In genomic region chr7:120826408-120826807, GRCm38 (mm10) we compare ENCODE assay signal across 8 mouse cellular contexts. TPM values are rescaled to one million over a fixed set of nuclear protein-coding genes. Genes with fewer than 3 reads are reported as not detected.
A peak's percentile ranks its signal among the peaks of the same experiment; 100 is the strongest.
DNase-seq lines count a peak whose midpoint lies in the region.

No protein-coding gene starts in this region.

- no peak overlapping the region for H3K27ac ChIP-seq in embryonic facial prominence, embryonic 10.5 days (replicated peaks)

- DNase-seq in heart, postnatal 4 days: peak; percentile 70
- no peak for DNase-seq in heart, adult 11 months
- DNase-seq in thymus, postnatal 14 days: peak; percentile 46
- DNase-seq in thymus, adult 18-20 months: no peak
- DNase-seq in embryonic facial prominence, embryonic 10.5 days (ENCODE audit: low spot score): peak; percentile 63
- peak; percentile 52 for DNase-seq in lung, postnatal 14 days
- no peak for DNase-seq in urinary bladder, postnatal 14 days (ENCODE audit: low spot score)
- no peak for DNase-seq in left cerebral cortex, adult 11 months (ENCODE audit: low spot score)

- peaks cover 17% of the 10 kb centered on the region for H3K4me1 ChIP-seq in embryonic facial prominence, embryonic 10.5 days

- no peaks in the 10 kb centered on the region for H3K36me3 ChIP-seq in embryonic facial prominence, embryonic 10.5 days (replicated peaks)

- 19% methylated on average over 3 of the region's 3 CpGs for WGBS in embryonic facial prominence, embryonic 10.5 days

- peaks cover 44% of the 10 kb centered on the region for H3K27me3 ChIP-seq in embryonic facial prominence, embryonic 10.5 days (replicated peaks; ENCODE audit: low read depth, poor library complexity, severe bottlenecking)

- H3K9me3 ChIP-seq in embryonic facial prominence, embryonic 10.5 days: no peaks in the 10 kb centered on the region

- no peak overlapping the region for H3K4me3 ChIP-seq in embryonic facial prominence, embryonic 10.5 days

RNA-seq across cellular contexts. Expression of gene Gm5737, which starts 14.2 kb away (rescaled TPM):
- total RNA-seq in heart, postnatal 4 days (2021): not detected
- polyA plus RNA-seq in embryonic facial prominence, embryonic 10.5 days (2016; fragmentation: Nextera tagmentation; extraction: Ambion mirVana): not detected in 2 replicates

RNA-seq across cellular contexts. Expression of gene Eef2k, which starts 16.2 kb away (rescaled TPM):
- 10 to 100 TPM; 36.9 to 38.0 TPM for total RNA-seq in heart, postnatal 4 days (2021)
- 33.8 and 34.5 TPM in 2 replicates for polyA plus RNA-seq in embryonic facial prominence, embryonic 10.5 days (2016; fragmentation: Nextera tagmentation; extraction: Ambion mirVana)

Comparison
In these comparisons a context has a peak if more than half of its experiments do, and no peak if none do; other contexts are left out.
1. DNase-seq: peak in heart, postnatal 4 days (single experiment), thymus, postnatal 14 days (single experiment), embryonic facial prominence, embryonic 10.5 days (single experiment) and lung, postnatal 14 days (single experiment); none in heart, adult 11 months (single experiment), thymus, adult 18-20 months (0 of 2), urinary bladder, postnatal 14 days (single experiment) and left cerebral cortex, adult 11 months (single experiment).